Mouse (Mus musculus): Measurements from ENCODE around the gene Ylpm1. TPM values are rescaled to one million over a fixed set of nuclear protein-coding genes. Genes with fewer than 3 reads are reported as not detected.
A peak's percentile ranks its signal among the peaks of the same experiment; 100 is the strongest.

The Ylpm1 gene
- polyA plus RNA-seq, 1 experiment = 16.2 TPM

DNA sequence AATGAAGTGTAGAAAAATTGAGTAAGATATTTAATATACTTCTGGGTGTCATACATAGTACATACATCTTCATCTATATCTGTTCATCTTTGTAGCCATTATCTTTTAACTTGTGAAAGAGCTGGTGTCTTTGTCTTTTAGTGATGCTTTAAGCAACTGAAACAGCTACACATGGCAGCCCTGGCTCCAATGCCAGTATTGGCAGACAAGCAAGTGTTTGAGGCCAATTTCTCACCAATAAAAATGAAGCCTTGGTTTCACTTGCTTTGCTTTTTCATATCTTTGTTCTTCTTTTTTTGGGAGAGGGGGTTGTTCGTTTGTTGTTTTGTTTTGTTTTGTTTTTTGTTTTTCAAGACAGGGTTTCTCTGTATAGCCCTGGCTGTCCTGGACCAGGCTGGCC, 10.1 kb downstream of the Ylpm1 start:
- no peak overlapping the region for H3K4me3 ChIP-seq (replicated peaks; ENCODE audit: extremely low read depth, low read depth, low read length)
- 83% methylated on average over 1 of the region's 1 CpGs for WGBS

DNA sequence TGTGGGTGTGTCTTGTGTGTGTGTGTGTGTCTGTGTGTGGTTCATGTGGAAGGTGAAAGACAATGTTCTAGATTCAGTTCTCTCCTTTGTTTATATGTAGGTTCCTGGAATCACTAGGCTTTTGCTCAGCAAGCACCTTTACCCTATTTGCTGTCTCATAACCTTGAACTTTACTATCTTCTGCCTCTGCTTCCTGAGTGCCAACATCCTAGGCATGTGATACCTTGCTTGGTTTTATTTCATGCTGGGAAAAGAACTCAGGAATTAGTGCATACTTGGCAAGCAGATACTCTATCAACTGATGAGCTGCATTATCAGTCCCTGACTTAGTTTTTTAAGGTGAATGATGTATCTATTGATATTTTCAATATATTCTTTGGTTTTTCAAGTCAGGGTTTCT, 10.9 kb downstream of the Ylpm1 start:
- Histone ChIP-seq H3K4me1 (ENCODE audit: control insufficient read depth, insufficient read depth, low read length) (no peaks in the 10 kb centered on the region; the same call in 1 of the 2 replicates), H3K4me3 (replicated peaks; ENCODE audit: extremely low read depth, low read depth, low read length) (no peak overlapping the region)
- TF ChIP-seq CTCF (IDR thresholded peaks at IDR 0.05; ENCODE audit: insufficient read depth, low read length) = no peak
- TF ChIP-seq POLR2A (IDR thresholded peaks at IDR 0.05; ENCODE audit: borderline replicate concordance, extremely low read depth, low read depth, low read length) = no peak
- no peak for DNase-seq

More for the DNA sequence above, 10.1 kb downstream of the Ylpm1 start:
- no peak for DNase-seq
- H3K4me1 ChIP-seq (ENCODE audit: control insufficient read depth, insufficient read depth, low read length) = no peaks in the 10 kb centered on the region; the same call in 1 of the 2 replicates
- TF ChIP-seq POLR2A (IDR thresholded peaks at IDR 0.05; ENCODE audit: borderline replicate concordance, extremely low read depth, low read depth, low read length) = no peak
- TF ChIP-seq CTCF (IDR thresholded peaks at IDR 0.05; ENCODE audit: insufficient read depth, low read length) = no peak

DNA sequence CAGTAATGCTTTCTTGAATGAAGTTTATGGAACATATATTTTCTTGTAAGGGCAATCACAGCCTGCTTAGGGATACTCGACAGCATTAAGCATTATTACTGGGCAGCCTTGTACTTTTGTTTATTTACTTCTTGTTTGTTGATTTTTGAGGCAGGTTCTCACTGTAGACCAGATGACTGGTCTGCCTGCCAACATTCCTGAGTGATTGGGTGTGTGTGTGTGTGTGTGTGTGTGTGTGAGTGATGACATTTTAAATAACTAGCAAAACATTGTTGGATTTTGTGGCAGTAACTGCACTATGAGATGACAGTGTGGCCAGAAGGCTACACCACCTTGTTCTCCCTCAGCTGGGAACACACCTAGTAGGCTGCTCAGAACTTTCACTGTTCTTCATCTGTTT, 13.7 kb downstream of the Ylpm1 start:
- DNase-seq = no peak
- WGBS = 33% methylated on average over 1 of the region's 1 CpGs
- H3K4me1 ChIP-seq (ENCODE audit: control insufficient read depth, insufficient read depth, low read length) = no peaks in the 10 kb centered on the region; the same call in 1 of the 2 replicates
- H3K4me3 ChIP-seq (replicated peaks; ENCODE audit: extremely low read depth, low read depth, low read length) = no peak overlapping the region
- TF ChIP-seq CTCF (IDR thresholded peaks at IDR 0.05; ENCODE audit: insufficient read depth, low read length) (no peak), POLR2A (IDR thresholded peaks at IDR 0.05; ENCODE audit: borderline replicate concordance, extremely low read depth, low read depth, low read length) (no peak)

DNA sequence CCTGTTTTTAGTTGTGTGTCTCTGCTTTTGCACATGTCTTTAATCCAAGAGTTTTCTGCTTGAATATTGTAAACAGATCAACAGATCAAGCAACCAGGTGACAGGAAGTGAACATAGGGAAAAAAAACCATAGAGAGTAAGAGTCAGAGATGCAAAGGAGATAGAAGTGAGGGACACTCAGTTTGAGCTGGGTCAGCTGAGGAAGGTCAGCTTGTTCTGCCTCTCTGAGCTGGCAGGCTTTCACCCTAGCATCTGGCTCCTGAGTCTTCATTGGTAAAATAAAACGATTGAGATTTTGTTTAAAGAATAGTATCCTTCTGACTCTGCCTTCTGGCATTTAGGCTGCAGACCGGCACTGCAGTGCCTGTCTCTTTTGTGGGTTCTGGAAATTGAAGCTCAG, 14.4 kb downstream of the Ylpm1 start:
- no peaks in the 10 kb centered on the region; the same call in 1 of the 2 replicates for H3K4me1 ChIP-seq (ENCODE audit: control insufficient read depth, insufficient read depth, low read length)
- 56% methylated on average over 2 of the region's 2 CpGs for WGBS
- no peak for DNase-seq
- H3K4me3 ChIP-seq (replicated peaks; ENCODE audit: extremely low read depth, low read depth, low read length) = no peak overlapping the region
- TF ChIP-seq POLR2A (IDR thresholded peaks at IDR 0.05; ENCODE audit: borderline replicate concordance, extremely low read depth, low read depth, low read length) (no peak), CTCF (IDR thresholded peaks at IDR 0.05; ENCODE audit: insufficient read depth, low read length) (no peak)

DNA sequence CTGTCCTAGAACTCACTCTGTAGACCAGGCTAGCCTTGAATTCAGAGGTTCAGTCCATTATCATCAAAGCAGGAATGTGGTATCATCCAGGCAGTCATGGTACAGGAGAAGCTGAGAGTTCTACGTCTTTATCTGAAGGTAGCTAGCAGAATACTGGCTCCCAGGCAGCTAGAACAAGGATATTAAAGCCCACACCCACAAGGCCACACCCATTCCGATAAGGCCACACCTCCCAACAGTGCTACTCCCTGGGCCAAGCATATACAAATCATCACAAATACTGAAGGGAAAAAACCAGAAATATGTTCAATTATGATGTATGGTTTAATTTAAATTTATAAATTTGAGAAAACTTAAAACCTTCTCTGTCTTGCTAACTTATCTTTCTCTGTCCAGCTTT, 16.1 kb downstream of the Ylpm1 start:
- WGBS = 80% methylated on average over 2 of the region's 2 CpGs
- no peak for DNase-seq
- Histone ChIP-seq H3K4me1 (ENCODE audit: control insufficient read depth, insufficient read depth, low read length) (no peaks in the 10 kb centered on the region; the same call in 1 of the 2 replicates), H3K4me3 (replicated peaks; ENCODE audit: extremely low read depth, low read depth, low read length) (no peak overlapping the region)
- TF ChIP-seq POLR2A (IDR thresholded peaks at IDR 0.05; ENCODE audit: borderline replicate concordance, extremely low read depth, low read depth, low read length) (no peak), CTCF (IDR thresholded peaks at IDR 0.05; ENCODE audit: insufficient read depth, low read length) (no peak)

DNA sequence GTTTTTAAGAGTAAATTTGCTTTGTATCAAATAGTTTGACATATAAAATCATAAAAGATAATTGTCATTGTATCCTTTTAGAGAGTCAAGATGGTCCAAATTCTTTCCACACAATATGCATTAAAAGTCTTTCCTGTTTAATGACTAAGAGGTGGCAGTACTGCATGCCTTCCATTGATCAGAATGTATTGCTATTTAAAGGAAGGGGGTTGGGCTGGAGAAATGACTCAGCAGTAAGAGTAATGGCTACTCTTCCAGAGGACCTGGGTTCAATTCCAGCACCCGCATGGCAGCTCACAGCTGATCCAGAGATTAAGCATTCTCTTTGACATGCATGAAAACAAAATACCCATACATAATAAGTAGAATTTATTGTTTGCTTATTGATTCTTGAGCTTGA, 25.9 kb downstream of the Ylpm1 start:
- Histone ChIP-seq H3K4me1 (ENCODE audit: control insufficient read depth, insufficient read depth, low read length) (no peaks in the 10 kb centered on the region), H3K4me3 (replicated peaks; ENCODE audit: extremely low read depth, low read depth, low read length) (no peak overlapping the region)
- TF ChIP-seq POLR2A (IDR thresholded peaks at IDR 0.05; ENCODE audit: borderline replicate concordance, extremely low read depth, low read depth, low read length) (no peak), CTCF (IDR thresholded peaks at IDR 0.05; ENCODE audit: insufficient read depth, low read length) (no peak)
- no peak for DNase-seq
- 100% methylated on average over 1 of the region's 1 CpGs for WGBS

DNA sequence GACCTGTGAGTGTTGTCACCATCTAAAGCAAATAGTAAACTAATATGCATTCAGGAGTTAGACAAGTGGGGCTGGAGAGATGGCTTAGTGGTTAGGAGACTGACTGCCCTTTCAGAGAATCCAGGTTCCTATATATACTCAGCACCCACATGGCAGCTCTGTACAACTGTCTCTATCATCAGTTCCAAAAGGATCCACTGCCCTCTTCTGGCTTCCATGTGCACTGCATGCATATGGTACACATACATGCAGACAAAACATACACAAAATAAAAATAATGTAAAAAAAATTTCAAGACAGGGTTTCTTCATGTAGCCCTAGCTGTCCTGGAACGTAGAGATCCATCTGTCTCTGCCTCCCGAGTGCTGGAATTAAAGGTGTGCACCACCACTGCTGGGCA, 36.6 kb downstream of the Ylpm1 start:
- Histone ChIP-seq H3K4me3 (replicated peaks; ENCODE audit: extremely low read depth, low read depth, low read length) (no peak overlapping the region), H3K4me1 (ENCODE audit: control insufficient read depth, insufficient read depth, low read length) (no peaks in the 10 kb centered on the region)
- DNase-seq = peak; percentile 10
- 100% methylated on average over 2 of the region's 2 CpGs for WGBS
- TF ChIP-seq CTCF (IDR thresholded peaks at IDR 0.05; ENCODE audit: insufficient read depth, low read length) (0 out of 2 replicates have a peak, but pooled peaks have one; percentile 5), POLR2A (IDR thresholded peaks at IDR 0.05; ENCODE audit: borderline replicate concordance, extremely low read depth, low read depth, low read length) (no peak)

DNA sequence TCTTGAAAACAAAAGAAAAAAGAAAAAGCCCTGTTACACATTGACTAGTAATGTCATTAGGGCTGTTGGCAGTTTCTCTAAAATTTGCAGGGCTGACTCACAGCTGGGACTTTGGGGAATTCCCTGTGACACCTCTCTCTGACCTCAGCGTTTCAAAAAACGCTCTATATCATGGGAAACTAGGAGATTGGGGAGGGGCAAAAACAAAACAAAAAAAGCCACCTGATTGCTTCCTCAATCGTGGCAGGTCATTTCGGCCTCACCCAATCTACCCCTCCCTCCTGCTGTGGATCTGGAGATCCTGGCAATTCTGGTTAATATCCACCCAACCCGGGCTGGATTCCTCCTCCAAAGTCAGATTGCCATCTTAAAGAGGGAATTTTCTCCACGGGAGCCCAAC, 55.1 kb downstream of the Ylpm1 start:
- Histone ChIP-seq H3K4me1 (ENCODE audit: control insufficient read depth, insufficient read depth, low read length) (no peaks in the 10 kb centered on the region), H3K4me3 (replicated peaks; ENCODE audit: extremely low read depth, low read depth, low read length) (no peak overlapping the region)
- WGBS = 49% methylated on average over 6 of the region's 6 CpGs
- TF ChIP-seq POLR2A (IDR thresholded peaks at IDR 0.05; ENCODE audit: borderline replicate concordance, extremely low read depth, low read depth, low read length) (no peak), CTCF (IDR thresholded peaks at IDR 0.05; ENCODE audit: insufficient read depth, low read length) (no peak)
- DNase-seq = no peak

DNA sequence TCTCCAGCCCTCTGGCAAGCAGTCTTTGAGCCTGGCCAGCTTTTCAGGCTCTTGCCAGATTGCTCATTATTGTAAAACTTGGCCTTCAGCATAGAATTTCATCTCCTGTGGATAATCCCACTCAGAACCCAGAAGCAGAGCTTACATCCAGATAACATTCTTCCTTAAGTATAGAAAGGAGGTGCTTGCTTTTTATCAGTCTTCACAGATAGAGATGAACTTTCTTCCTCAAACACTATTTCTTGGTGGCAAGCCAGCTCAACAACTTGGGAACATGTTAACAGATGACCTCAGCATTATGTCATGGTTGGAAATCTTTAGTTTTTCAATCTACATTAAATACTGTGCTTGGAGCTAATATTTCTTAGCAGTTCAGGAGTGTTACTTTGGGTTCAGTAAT, 74.9 kb downstream of the Ylpm1 start:
- no peak for TF ChIP-seq POLR2A (IDR thresholded peaks at IDR 0.05; ENCODE audit: borderline replicate concordance, extremely low read depth, low read depth, low read length)
- TF ChIP-seq CTCF (IDR thresholded peaks at IDR 0.05; ENCODE audit: insufficient read depth, low read length) = no peak
- H3K4me3 ChIP-seq (replicated peaks; ENCODE audit: extremely low read depth, low read depth, low read length) = no peak overlapping the region
- H3K4me1 ChIP-seq (ENCODE audit: control insufficient read depth, insufficient read depth, low read length) = no peaks in the 10 kb centered on the region
- DNase-seq = no peak

DNA sequence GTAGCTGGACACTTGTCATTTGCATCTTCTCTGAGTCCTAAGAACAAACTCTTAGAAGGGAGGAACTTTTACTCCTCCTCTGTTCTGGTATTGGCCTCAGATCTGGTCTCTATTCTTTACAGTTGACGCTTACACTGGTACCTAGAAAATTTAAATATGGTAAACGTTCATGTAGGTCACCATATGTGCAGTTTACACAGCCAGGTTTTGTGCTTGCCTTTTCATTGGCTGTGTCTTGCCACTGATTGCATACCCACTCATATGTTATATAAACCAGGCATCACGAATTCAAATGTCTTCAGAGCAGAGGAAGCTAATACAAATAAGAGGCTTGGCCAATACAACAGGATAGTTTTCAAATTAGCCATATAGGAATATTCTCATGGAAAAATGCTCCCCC, 81.0 kb downstream of the Ylpm1 start:
- Histone ChIP-seq H3K4me1 (ENCODE audit: control insufficient read depth, insufficient read depth, low read length) (no peaks in the 10 kb centered on the region), H3K4me3 (replicated peaks; ENCODE audit: extremely low read depth, low read depth, low read length) (no peak overlapping the region)
- TF ChIP-seq CTCF (IDR thresholded peaks at IDR 0.05; ENCODE audit: insufficient read depth, low read length) (no peak), POLR2A (IDR thresholded peaks at IDR 0.05; ENCODE audit: borderline replicate concordance, extremely low read depth, low read depth, low read length) (no peak)
- 86% methylated on average over 3 of the region's 3 CpGs for WGBS
- DNase-seq = no peak
